Mouse (Mus musculus) adrenal gland, adult 18-20 months (tissue): ENCODE results near the gene Tex38. TPM values are rescaled to one million over a fixed set of nuclear protein-coding genes. Genes with fewer than 3 reads are reported as not detected.

Experiments used
- DNase-seq, 2 experiments: peaks; one replicate each; pipeline ENCODE4 v3.0.0; 2021 to 2022; ENCODE audit warnings: low spot score in 2 of 2
- long read RNA-seq, 2 experiments: library from polyadenylated mRNA; stranded (forward); transcript quantifications; one replicate each; pipeline ENCODE4 v2.0.0; 2021
- total RNA-seq, 2 experiments: library from RNA; stranded (reverse); gene quantifications; 1 replicate in 1 of 2; 2 replicates in 1 of 2; pipeline ENCODE4 v1.2.3; 2021

Gene Tex38
- total RNA-seq, result 1 to 10 TPM; 2.0 to 2.3 TPM
- long read RNA-seq, experiment 1, partial matches to known transcripts, result 0 of 1 reads
- long read RNA-seq, experiment 1, other reads (novel, unspliced or antisense), result 1 of 1 reads
- long read RNA-seq, experiment 2, partial matches to known transcripts, result 0 of 2 reads
- long read RNA-seq, experiment 2, other reads (novel, unspliced or antisense), result 2 of 2 reads

GRCm38 (mm10) chr4:115780918-115781317 lies at the start of gene Tex38:
TSS of gene Tex38 (minus strand) at chr4:115781018.
- DNase-seq, result no peak

GRCm38 (mm10) chr4:115830491-115830890 lies 49.7 kb upstream of the Tex38 start:
- DNase-seq, result no peak

GRCm38 (mm10) chr4:115828572-115828902 lies 47.7 kb upstream of the Tex38 start:
- no peak for DNase-seq

GRCm38 (mm10) chr4:115827888-115828571 lies 47.2 kb upstream of the Tex38 start, which contains the start of gene Mob3c:
TSS of gene Mob3c (plus strand) at chr4:115828092.
- DNase-seq, result peak; percentile 79 to 83

DNA sequence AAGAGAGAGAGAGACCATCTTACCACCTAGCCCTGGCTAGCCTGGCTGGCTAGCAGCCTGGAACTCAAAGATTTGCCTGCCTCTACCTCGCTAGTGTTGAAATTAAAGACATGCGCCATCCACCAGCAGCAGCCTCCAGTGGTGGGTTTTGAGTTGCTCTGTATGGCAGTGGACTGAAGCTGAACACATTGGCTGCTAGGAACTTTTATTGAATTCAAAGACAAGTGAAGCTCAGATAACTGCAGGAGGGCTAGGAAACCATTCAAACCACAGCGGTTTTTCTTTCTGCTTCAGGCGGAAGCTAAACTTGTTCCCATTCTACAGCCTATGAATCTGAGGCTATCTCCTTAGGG lies 46.7 kb upstream of the Tex38 start:
- DNase-seq, result no peak

GRCm38 (mm10) chr4:115827066-115827465 lies 46.2 kb upstream of the Tex38 start:
- DNase-seq, result no peak

DNA sequence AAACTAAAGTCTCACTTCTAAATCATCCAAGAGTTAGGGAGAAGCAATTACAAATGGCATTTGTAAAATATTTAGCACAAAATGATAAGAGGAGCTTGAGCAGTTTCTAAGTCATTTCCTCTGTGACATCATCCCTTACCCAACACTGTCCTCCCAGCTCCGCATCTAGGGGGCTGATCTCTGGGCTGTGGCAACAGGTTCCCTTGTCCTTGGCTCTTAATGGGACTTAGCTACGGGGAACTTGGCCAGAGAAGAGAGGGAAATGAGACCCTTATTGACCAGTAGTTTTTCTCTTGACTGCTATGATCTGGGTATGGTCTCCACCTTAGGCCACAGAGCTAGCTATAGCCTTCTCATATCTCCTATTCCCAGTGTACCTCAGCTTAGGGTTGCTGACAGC lies 44.5 kb upstream of the Tex38 start:
- no peak for DNase-seq

DNA sequence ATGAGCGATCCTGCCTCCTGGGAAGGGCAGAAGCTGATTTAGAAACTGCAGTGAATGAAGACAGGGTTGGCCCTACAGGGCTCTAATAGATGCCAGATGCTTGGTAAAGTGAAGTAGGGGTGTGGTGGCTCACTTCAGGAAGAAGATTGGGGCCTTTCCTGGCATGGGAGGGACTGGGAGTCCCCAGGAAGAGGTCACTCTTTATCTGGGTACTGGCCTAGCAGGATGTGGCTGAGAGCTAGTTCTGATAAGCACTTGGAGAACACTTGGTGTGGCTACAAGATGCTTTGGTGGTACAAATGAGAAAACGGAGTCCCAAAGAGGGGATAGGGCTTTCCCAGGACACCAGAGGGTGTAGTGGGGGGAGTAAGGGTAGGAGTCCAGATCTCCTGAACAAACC lies 43.4 kb upstream of the Tex38 start:
- DNase-seq, result no peak

- no peak for DNase-seq
Measured at GRCm38 (mm10) chr4:115821928-115822327, 41.1 kb upstream of the Tex38 start.

DNA sequence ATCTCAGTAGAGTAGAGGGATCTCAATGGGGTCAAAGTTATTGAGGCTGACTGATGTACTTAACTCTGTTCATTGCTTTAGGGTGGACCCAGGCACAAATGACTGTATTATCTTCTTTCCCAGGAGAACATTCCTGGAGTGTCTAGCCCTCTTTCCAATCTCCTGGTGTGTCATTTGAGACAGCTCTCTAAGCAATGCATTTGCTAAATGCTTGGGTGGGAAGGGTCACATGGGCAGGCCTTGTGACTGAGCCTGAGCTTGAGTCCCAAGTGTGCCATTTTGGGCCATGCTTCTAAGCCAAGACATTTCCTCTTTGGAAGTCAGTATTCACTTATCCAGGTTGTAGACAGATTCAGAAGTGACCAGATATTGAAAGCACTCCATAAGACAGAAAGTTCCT lies 40.6 kb upstream of the Tex38 start:
- no peak for DNase-seq

- DNase-seq, result no peak
Measured at GRCm38 (mm10) chr4:115820944-115821343, 40.1 kb upstream of the Tex38 start.

DNA sequence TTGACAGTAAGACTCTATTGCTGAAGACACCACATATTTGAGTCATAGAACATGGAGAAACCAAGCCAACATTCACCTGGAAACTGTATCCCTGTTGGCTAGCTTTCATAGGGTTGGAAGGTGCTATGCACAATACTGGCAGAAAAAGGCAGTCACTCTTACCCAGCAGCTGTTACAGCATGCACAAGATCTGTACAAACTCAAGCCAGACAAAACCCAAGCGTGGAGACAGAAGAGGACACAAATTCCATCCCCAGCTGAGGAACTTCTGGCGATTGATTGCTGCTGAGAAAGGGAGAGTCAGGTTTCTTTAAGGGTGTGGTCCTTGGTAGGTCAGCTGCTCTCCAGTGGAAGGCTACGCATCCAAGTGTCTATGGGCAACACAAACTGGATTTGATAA lies 39.4 kb upstream of the Tex38 start:
- DNase-seq, result no peak

DNA sequence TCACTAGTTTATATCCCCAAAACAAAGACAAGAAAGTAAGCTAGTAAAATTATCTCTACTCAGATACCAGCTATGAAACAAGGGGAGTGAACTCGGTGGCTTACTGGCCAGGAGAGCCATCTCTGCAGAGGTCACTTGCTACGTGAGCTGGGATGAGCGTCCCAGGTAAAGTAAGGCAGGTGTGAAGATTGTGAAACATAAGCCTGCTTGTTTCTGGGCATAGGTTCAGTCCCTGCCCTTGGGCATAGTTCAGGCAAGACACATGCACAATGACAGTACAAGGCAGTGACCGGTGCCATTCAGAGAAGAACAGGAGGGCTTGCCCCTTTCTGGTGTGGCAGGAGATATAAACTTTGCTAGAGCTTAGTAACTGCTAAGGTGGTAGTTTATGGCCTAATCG lies 34.8 kb upstream of the Tex38 start:
- DNase-seq, result no peak

GRCm38 (mm10) chr4:115812326-115812725 lies 31.5 kb upstream of the Tex38 start:
- no peak for DNase-seq

DNA sequence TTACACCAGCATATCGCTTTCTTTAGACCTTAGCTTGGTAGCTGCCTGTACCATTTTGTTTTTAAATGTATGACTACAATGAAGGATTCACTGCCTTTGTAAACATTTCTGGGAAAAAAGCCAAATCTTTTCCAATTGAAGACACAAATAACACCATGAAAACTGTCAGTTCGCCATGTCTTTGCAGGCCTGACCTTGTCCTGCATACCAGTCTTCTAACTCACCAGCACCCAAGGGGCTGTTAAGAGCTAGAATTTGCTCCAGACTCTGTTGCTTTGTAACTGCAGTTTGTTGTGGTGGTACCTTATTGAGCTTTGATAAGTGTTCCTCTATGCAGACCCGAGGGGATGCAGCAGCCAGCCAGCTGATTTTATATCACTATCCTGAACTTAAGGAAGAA lies 19.2 kb upstream of the Tex38 start:
- no peak for DNase-seq

DNA sequence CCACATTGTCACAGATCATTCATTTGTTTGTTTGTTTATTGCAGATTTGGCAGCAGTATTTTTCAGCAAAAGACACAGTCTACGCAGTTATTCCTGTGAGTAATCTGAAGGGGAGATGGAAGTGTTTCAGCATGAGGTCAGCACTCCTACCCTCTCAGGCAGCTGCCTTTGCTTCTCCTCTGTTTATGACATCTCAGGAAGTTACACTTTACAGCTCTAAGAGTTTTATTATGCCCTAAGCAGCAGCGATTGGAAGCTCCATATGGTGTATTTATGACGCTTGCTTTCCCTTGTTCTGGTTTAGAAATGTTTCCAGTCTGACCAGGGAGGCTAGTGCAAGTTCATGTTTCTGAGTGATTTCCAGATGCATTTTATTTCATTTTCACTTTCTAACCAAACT lies 14.5 kb upstream of the Tex38 start:
- no peak for DNase-seq

DNA sequence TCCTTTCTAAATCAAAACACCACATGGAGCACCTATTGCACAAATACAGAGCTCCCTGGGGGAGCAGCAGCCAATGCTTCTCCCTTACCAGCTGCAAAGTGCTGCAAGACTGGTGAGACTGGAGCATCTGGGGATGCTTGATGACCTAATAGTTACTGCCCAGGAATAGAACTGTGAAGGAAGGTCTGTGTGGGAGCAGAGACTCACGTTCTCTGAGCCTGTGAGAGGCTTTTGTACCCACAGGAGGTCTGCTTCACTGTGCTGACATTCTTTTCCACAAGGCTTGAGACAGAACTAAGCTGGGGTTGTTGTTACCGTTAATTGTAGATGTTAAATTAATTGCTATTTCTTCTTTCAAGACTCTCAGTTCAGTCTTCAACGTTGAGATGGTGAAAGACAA lies 10.0 kb upstream of the Tex38 start:
- no peak for DNase-seq

GRCm38 (mm10) chr4:115785511-115786034 lies 4.8 kb upstream of the Tex38 start:
- DNase-seq, result no peak

- DNase-seq, result peak; percentile 75 to 77
Measured at GRCm38 (mm10) chr4:115784769-115785510, 4.1 kb upstream of the Tex38 start, which contains the start of gene Atpaf1. TSS of gene Atpaf1 (plus strand) at chr4:115784812.

- peak in 1 of 2 experiments; percentile 22 for DNase-seq
Measured at GRCm38 (mm10) chr4:115782026-115782805, 1.4 kb upstream of the Tex38 start.

GRCm38 (mm10) chr4:115780269-115780668 lies 549 bp downstream of the Tex38 start:
- no peak for DNase-seq
